In genomic region chr11:120608241-120609034, GRCm38 (mm10) we compare ENCODE assay signal across 8 mouse cellular contexts. TPM values are rescaled to one million over a fixed set of nuclear protein-coding genes. Genes with fewer than 3 reads are reported as not detected.
A peak's percentile ranks its signal among the peaks of the same experiment; 100 is the strongest.
DNase-seq lines count a peak whose midpoint lies in the region; ATAC-seq lines count a peak whose summit lies in the region.

Gene Npb, plus strand, starts transcription at chr11:120608477.

- 3% methylated on average over 45 of the region's 45 CpGs for WGBS in kidney, embryonic 16.5 days
- 7% methylated on average over 43 of the region's 45 CpGs for WGBS in embryonic facial prominence, embryonic 14.5 days
- WGBS in limb, embryonic 10.5 days = 3% methylated on average over 45 of the region's 45 CpGs
- 4% methylated on average over 45 of the region's 45 CpGs for WGBS in neural tube, embryonic 13.5 days

- DNase-seq in kidney, postnatal 14 days = no peak
- no peak for DNase-seq in embryonic facial prominence, embryonic 14.5 days (ENCODE audit: low spot score)
- DNase-seq in limb, embryonic 10.5 days (ENCODE audit: low spot score) = no peak
- no peak for DNase-seq in T-cell, adult 2 months (ENCODE audit: low spot score)
- DNase-seq in spleen, postnatal 36 days (ENCODE audit: low spot score in 2 of 2) = no peak
- DNase-seq in urinary bladder, postnatal 36 days (ENCODE audit: low spot score in 2 of 2) = no peak

- H3K9me3 ChIP-seq in kidney, embryonic 16.5 days (ENCODE audit: low read length) = no peaks in the 10 kb centered on the region
- no peaks in the 10 kb centered on the region for H3K9me3 ChIP-seq in embryonic facial prominence, embryonic 14.5 days (ENCODE audit: control insufficient read depth, low read length)
- H3K9me3 ChIP-seq in limb, embryonic 10.5 days (replicated peaks) = no peaks in the 10 kb centered on the region
- no peaks in the 10 kb centered on the region for H3K9me3 ChIP-seq in neural tube, embryonic 13.5 days

- H3K4me3 ChIP-seq in kidney, embryonic 16.5 days (ENCODE audit: low read length) = peak within 1 kb of the TSS; percentile 44
- peak within 1 kb of the TSS; percentile 31 for H3K4me3 ChIP-seq in embryonic facial prominence, embryonic 14.5 days (ENCODE audit: low read depth, low read length)
- H3K4me3 ChIP-seq in limb, embryonic 10.5 days = peak within 1 kb of the TSS; percentile 43
- peak within 1 kb of the TSS; percentile 24 for H3K4me3 ChIP-seq in neural tube, embryonic 13.5 days

- peak within 1 kb of the TSS; percentile 69 for H3K9ac ChIP-seq in kidney, embryonic 16.5 days (replicated peaks; ENCODE audit: low read length)
- peak within 1 kb of the TSS; percentile 60 for H3K9ac ChIP-seq in embryonic facial prominence, embryonic 14.5 days (ENCODE audit: low read depth, low read length)
- H3K9ac ChIP-seq in neural tube, embryonic 13.5 days = peak within 1 kb of the TSS; percentile 62

- no peaks in the 10 kb centered on the region for H3K27me3 ChIP-seq in kidney, embryonic 16.5 days (ENCODE audit: insufficient read depth, low read length)
- peaks cover 9% of the 10 kb centered on the region; the same call in 1 of the 2 replicates for H3K27me3 ChIP-seq in embryonic facial prominence, embryonic 14.5 days (replicated peaks; ENCODE audit: control insufficient read depth, insufficient read depth, low read length)
- H3K27me3 ChIP-seq in limb, embryonic 10.5 days (ENCODE audit: low read depth, poor library complexity, severe bottlenecking) = peaks cover 36% of the 10 kb centered on the region
- H3K27me3 ChIP-seq in neural tube, embryonic 13.5 days = peaks cover 16% of the 10 kb centered on the region

- H3K27ac ChIP-seq in kidney, embryonic 16.5 days (ENCODE audit: low read length) = peak within 1 kb of the TSS; percentile 51; the same call in 1 of the 2 replicates
- H3K27ac ChIP-seq in embryonic facial prominence, embryonic 14.5 days (replicated peaks; ENCODE audit: low read depth, low read length) = no peak within 1 kb of the TSS
- H3K27ac ChIP-seq in limb, embryonic 10.5 days = peak within 1 kb of the TSS; percentile 66; the same call in 1 of the 2 replicates
- no peak within 1 kb of the TSS for H3K27ac ChIP-seq in neural tube, embryonic 13.5 days (replicated peaks)

- ATAC-seq in kidney, embryonic 16.5 days (ENCODE audit: low FRiP score, low TSS enrichment) = 0 out of 2 replicates have a peak, but pooled peaks have one; percentile 29
- 0 out of 2 replicates have a peak, but pooled peaks have one; percentile 5 for ATAC-seq in embryonic facial prominence, embryonic 14.5 days (ENCODE audit: low read depth)
- no peak; the same call in 1 of the 2 replicates for ATAC-seq in neural tube, embryonic 13.5 days (ENCODE audit: low read depth)

- peak within 1 kb of the TSS; percentile 74 for H3K4me2 ChIP-seq in kidney, embryonic 16.5 days (replicated peaks; ENCODE audit: low read depth, low read length)
- H3K4me2 ChIP-seq in embryonic facial prominence, embryonic 14.5 days (ENCODE audit: low read depth, low read length) = peak within 1 kb of the TSS; percentile 62
- peak within 1 kb of the TSS; percentile 51 for H3K4me2 ChIP-seq in neural tube, embryonic 13.5 days

- H3K4me1 ChIP-seq in kidney, embryonic 16.5 days (ENCODE audit: insufficient read depth, low read length) = peaks cover 25% of the 10 kb centered on the region
- peaks cover 4% of the 10 kb centered on the region; the same call in 1 of the 2 replicates for H3K4me1 ChIP-seq in embryonic facial prominence, embryonic 14.5 days (ENCODE audit: control insufficient read depth, insufficient read depth, low read length)
- peaks cover 21% of the 10 kb centered on the region for H3K4me1 ChIP-seq in limb, embryonic 10.5 days
- H3K4me1 ChIP-seq in neural tube, embryonic 13.5 days (replicated peaks) = peaks cover 18% of the 10 kb centered on the region

- peaks cover 37% of the 10 kb centered on the region for H3K36me3 ChIP-seq in kidney, embryonic 16.5 days (ENCODE audit: insufficient read depth, low read length)
- peaks cover 65% of the 10 kb centered on the region for H3K36me3 ChIP-seq in embryonic facial prominence, embryonic 14.5 days (ENCODE audit: control insufficient read depth, insufficient read depth, low read length)
- H3K36me3 ChIP-seq in limb, embryonic 10.5 days = peaks cover 86% of the 10 kb centered on the region
- peaks cover 74% of the 10 kb centered on the region for H3K36me3 ChIP-seq in neural tube, embryonic 13.5 days

RNA-seq across cellular contexts. Expression of gene Npb, which starts in this region (rescaled TPM):
- polyA plus RNA-seq in kidney, embryonic 16.5 days (2015; fragmentation: Nextera tagmentation; extraction: Ambion mirVana) = 27.7 and 33.8 TPM in 2 replicates
- 1.3 and 1.8 TPM in 2 replicates for polyA plus RNA-seq in embryonic facial prominence, embryonic 14.5 days (2014; fragmentation: Nextera tagmentation; extraction: Ambion mirVana)
- 0.56 TPM in 1 of 2 replicates, not detected in the other for polyA plus RNA-seq in limb, embryonic 10.5 days (2016; fragmentation: Nextera tagmentation; extraction: Ambion mirVana)
- polyA plus RNA-seq in neural tube, embryonic 13.5 days (2015; fragmentation: Nextera tagmentation; extraction: Ambion mirVana) = 0.81 TPM in 1 of 2 replicates, not detected in the other

Comparison
In these comparisons a context has a peak if more than half of its experiments do, and no peak if none do; other contexts are left out.
1. RNA of gene Npb (polyA plus RNA-seq): 27.7 to 33.8 TPM in kidney, embryonic 16.5 days; 1.3 to 1.8 TPM in embryonic facial prominence, embryonic 14.5 days, 0.81 TPM in neural tube, embryonic 13.5 days and 0.56 TPM in limb, embryonic 10.5 days; every median in the first group is over 10 times any median in the second.
2. H3K27ac ChIP-seq: peak in kidney, embryonic 16.5 days (single experiment) and limb, embryonic 10.5 days (single experiment); none in embryonic facial prominence, embryonic 14.5 days (single experiment) and neural tube, embryonic 13.5 days (single experiment).
3. Peak in every context shown above with its lines, with median percentiles within 50 percentile points of each other: H3K4me2 ChIP-seq, H3K4me3 ChIP-seq and H3K9ac ChIP-seq.